Mouse (Mus musculus): Measurements from ENCODE around the gene Tet3. TPM values are rescaled to one million over a fixed set of nuclear protein-coding genes. Genes with fewer than 3 reads are reported as not detected.

Gene Tet3
- polyA plus RNA-seq, 1 experiment, result 18.6 TPM

- Histone ChIP-seq H3K27ac (ENCODE audit: insufficient read depth, low read length) (no peak overlapping the region), H3K4me1 (ENCODE audit: control insufficient read depth, insufficient read depth, low read length) (0 out of 2 replicates have a peak, but pooled peaks cover 4% of the 10 kb centered on the region), H3K4me3 (ENCODE audit: insufficient read depth, low read length) (peak overlapping the region; percentile 72)
- no peak for TF ChIP-seq CTCF (IDR thresholded peaks at IDR 0.05; ENCODE audit: borderline replicate concordance, insufficient read depth, low read length)
- no peak for TF ChIP-seq POLR2A (IDR thresholded peaks at IDR 0.05; ENCODE audit: low read depth, low read length)
Measured at GRCm38 (mm10) chr6:83455328-83456130, 3.4 kb downstream of the Tet3 start.

- TF ChIP-seq POLR2A (IDR thresholded peaks at IDR 0.05; ENCODE audit: low read depth, low read length), result no peak
- TF ChIP-seq CTCF (IDR thresholded peaks at IDR 0.05; ENCODE audit: borderline replicate concordance, insufficient read depth, low read length), result no peak
- Histone ChIP-seq H3K27ac (ENCODE audit: insufficient read depth, low read length) (no peak overlapping the region), H3K4me1 (ENCODE audit: control insufficient read depth, insufficient read depth, low read length) (0 out of 2 replicates have a peak, but pooled peaks cover 4% of the 10 kb centered on the region), H3K4me3 (ENCODE audit: insufficient read depth, low read length) (no peak overlapping the region)
Measured at GRCm38 (mm10) chr6:83453706-83454105, 5.2 kb downstream of the Tet3 start.

- no peak for TF ChIP-seq CTCF (IDR thresholded peaks at IDR 0.05; ENCODE audit: borderline replicate concordance, insufficient read depth, low read length)
- no peak for TF ChIP-seq POLR2A (IDR thresholded peaks at IDR 0.05; ENCODE audit: low read depth, low read length)
- no peak overlapping the region for H3K27ac ChIP-seq (ENCODE audit: insufficient read depth, low read length)
- 0 out of 2 replicates have a peak, but pooled peaks cover 4% of the 10 kb centered on the region for H3K4me1 ChIP-seq (ENCODE audit: control insufficient read depth, insufficient read depth, low read length)
- H3K4me3 ChIP-seq (ENCODE audit: insufficient read depth, low read length), result no peak overlapping the region
Measured at GRCm38 (mm10) chr6:83450451-83451303, 8.2 kb downstream of the Tet3 start.

- no peak for TF ChIP-seq POLR2A (IDR thresholded peaks at IDR 0.05; ENCODE audit: low read depth, low read length)
- no peak for TF ChIP-seq CTCF (IDR thresholded peaks at IDR 0.05; ENCODE audit: borderline replicate concordance, insufficient read depth, low read length)
- 0 out of 2 replicates have a peak, but pooled peaks cover 4% of the 10 kb centered on the region for H3K4me1 ChIP-seq (ENCODE audit: control insufficient read depth, insufficient read depth, low read length)
- no peak overlapping the region for H3K4me3 ChIP-seq (ENCODE audit: insufficient read depth, low read length)
- no peak overlapping the region for H3K27ac ChIP-seq (ENCODE audit: insufficient read depth, low read length)
Measured at GRCm38 (mm10) chr6:83449440-83449839, 9.4 kb downstream of the Tet3 start.

- Histone ChIP-seq H3K4me1 (ENCODE audit: control insufficient read depth, insufficient read depth, low read length) (peaks cover 5% of the 10 kb centered on the region; the same call in 1 of the 2 replicates), H3K27ac (ENCODE audit: insufficient read depth, low read length) (no peak overlapping the region), H3K4me3 (ENCODE audit: insufficient read depth, low read length) (no peak overlapping the region)
- no peak for TF ChIP-seq CTCF (IDR thresholded peaks at IDR 0.05; ENCODE audit: borderline replicate concordance, insufficient read depth, low read length)
- no peak for TF ChIP-seq POLR2A (IDR thresholded peaks at IDR 0.05; ENCODE audit: low read depth, low read length)
Measured at GRCm38 (mm10) chr6:83448911-83449310, 10.0 kb downstream of the Tet3 start.

- no peak overlapping the region for H3K4me3 ChIP-seq (ENCODE audit: insufficient read depth, low read length)
- no peak for TF ChIP-seq POLR2A (IDR thresholded peaks at IDR 0.05; ENCODE audit: low read depth, low read length)
- TF ChIP-seq CTCF (IDR thresholded peaks at IDR 0.05; ENCODE audit: borderline replicate concordance, insufficient read depth, low read length), result no peak
- no peak overlapping the region for H3K27ac ChIP-seq (ENCODE audit: insufficient read depth, low read length)
- H3K4me1 ChIP-seq (ENCODE audit: control insufficient read depth, insufficient read depth, low read length), result peaks cover 9% of the 10 kb centered on the region; the same call in 1 of the 2 replicates
Measured at GRCm38 (mm10) chr6:83447031-83447430, 11.9 kb downstream of the Tet3 start.

GRCm38 (mm10) chr6:83445796-83446195 is 13.1 kb downstream of the Tet3 start:
- H3K27ac ChIP-seq (ENCODE audit: insufficient read depth, low read length), result no peak overlapping the region
- H3K4me1 ChIP-seq (ENCODE audit: control insufficient read depth, insufficient read depth, low read length), result peaks cover 9% of the 10 kb centered on the region; the same call in 1 of the 2 replicates
- TF ChIP-seq CTCF (IDR thresholded peaks at IDR 0.05; ENCODE audit: borderline replicate concordance, insufficient read depth, low read length) (no peak), POLR2A (IDR thresholded peaks at IDR 0.05; ENCODE audit: low read depth, low read length) (no peak)
- no peak overlapping the region for H3K4me3 ChIP-seq (ENCODE audit: insufficient read depth, low read length)

- TF ChIP-seq POLR2A (IDR thresholded peaks at IDR 0.05; ENCODE audit: low read depth, low read length), result no peak
- TF ChIP-seq CTCF (IDR thresholded peaks at IDR 0.05; ENCODE audit: borderline replicate concordance, insufficient read depth, low read length), result no peak
- Histone ChIP-seq H3K27ac (ENCODE audit: insufficient read depth, low read length) (peak overlapping the region; percentile 44), H3K4me3 (ENCODE audit: insufficient read depth, low read length) (no peak overlapping the region), H3K4me1 (ENCODE audit: control insufficient read depth, insufficient read depth, low read length) (peaks cover 17% of the 10 kb centered on the region)
Measured at GRCm38 (mm10) chr6:83443441-83444340, 15.2 kb downstream of the Tet3 start.

GRCm38 (mm10) chr6:83442639-83443038 is 16.2 kb downstream of the Tet3 start:
- Histone ChIP-seq H3K27ac (ENCODE audit: insufficient read depth, low read length) (peak overlapping the region; percentile 54; the same call in 1 of the 2 replicates), H3K4me1 (ENCODE audit: control insufficient read depth, insufficient read depth, low read length) (peaks cover 20% of the 10 kb centered on the region), H3K4me3 (ENCODE audit: insufficient read depth, low read length) (no peak overlapping the region)
- TF ChIP-seq CTCF (IDR thresholded peaks at IDR 0.05; ENCODE audit: borderline replicate concordance, insufficient read depth, low read length) (no peak), POLR2A (IDR thresholded peaks at IDR 0.05; ENCODE audit: low read depth, low read length) (no peak; the same call in 1 of the 2 replicates)
